Mouse (Mus musculus): Measurements from ENCODE around the gene Macrod2. TPM values are rescaled to one million over a fixed set of nuclear protein-coding genes. Genes with fewer than 3 reads are reported as not detected.

Macrod2 gene
- total and polyA plus RNA-seq, 2 experiments from 2014 or later = 5.5 to 17.4 TPM

DNA sequence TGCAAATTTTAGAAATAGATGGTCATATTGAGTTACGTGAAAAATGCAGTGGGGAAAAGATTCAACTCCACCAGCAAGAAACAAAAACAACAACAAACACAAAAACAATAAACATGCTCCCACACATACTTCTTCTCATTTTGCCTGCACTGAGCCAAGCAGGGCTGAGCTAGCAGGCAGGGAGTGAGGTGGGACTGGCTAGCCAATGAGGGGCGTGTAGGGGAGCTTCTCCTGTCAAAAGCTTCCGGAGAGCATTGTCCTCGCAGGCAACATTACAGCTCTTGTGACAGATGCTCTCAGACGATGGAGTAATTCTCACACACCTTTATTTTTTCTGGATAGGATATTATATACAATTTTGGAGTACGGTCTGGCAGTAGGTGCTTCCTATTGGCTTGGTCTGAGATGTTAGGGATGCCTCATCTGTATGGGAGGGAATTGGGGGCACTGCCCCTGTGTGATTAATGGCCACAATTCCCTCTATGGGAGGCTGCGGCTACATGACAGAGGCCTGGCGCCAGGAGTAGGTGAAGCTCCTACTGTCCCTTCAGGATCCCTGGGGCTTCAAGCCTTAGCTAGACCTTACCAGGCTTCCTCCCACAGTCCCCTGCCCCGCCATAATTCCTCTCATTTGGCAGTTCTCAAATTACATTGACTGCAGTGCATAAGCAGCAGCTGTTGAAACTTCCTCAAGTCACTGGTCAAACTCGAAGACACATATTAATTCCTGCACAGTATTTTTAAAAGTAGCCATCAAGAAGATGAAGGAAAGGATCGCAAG lies 1491.8 kb downstream of the Macrod2 start:
- 62% methylated on average over 11 of the region's 11 CpGs for WGBS
- TF ChIP-seq CTCF (IDR thresholded peaks at IDR 0.05; ENCODE audit: low read depth) = no peak
- no peak for TF ChIP-seq EP300 (IDR thresholded peaks at IDR 0.05; ENCODE audit: low read depth)
- no peaks in the 10 kb centered on the region for H3K9me3 ChIP-seq (replicated peaks; ENCODE audit: control insufficient read depth, low read length)
- DNase-seq (ENCODE audit: low spot score) = no peak
- no peak overlapping the region for H3K4me3 ChIP-seq (ENCODE audit: low read depth, low read length)
- ATAC-seq (ENCODE audit: insufficient read depth, low read depth) = no peak
- H3K4me2 ChIP-seq (ENCODE audit: low read depth, low read length) = no peak overlapping the region
- H3K4me1 ChIP-seq (ENCODE audit: control insufficient read depth, insufficient read depth) = no peaks in the 10 kb centered on the region
- H3K9ac ChIP-seq (replicated peaks; ENCODE audit: low read depth, low read length) = no peak overlapping the region
- no peaks in the 10 kb centered on the region for H3K36me3 ChIP-seq (replicated peaks; ENCODE audit: control insufficient read depth, insufficient read depth, low read length)
- no peaks in the 10 kb centered on the region for H3K27me3 ChIP-seq (ENCODE audit: control insufficient read depth, insufficient read depth, low read length)
- no peak overlapping the region for H3K27ac ChIP-seq (ENCODE audit: low read depth)

DNA sequence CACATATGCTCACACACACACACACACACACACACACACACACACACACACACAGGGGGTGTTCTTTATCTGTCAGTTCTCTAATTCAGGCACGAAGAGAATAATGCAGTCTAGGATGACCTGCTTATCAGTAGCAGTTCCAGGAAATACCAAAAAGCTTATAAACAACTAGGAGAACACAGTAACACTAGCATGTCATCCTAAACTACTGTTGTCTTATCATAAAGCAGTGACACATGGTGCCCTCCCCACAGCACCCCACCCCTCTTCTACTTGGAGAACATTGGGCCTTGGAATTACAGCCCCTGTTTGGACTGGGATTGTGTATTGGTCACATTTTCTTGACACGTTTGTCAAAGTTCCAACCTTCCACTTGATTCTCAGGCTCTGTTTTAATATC lies 1494.4 kb downstream of the Macrod2 start:
- DNase-seq (ENCODE audit: low spot score) (no peak), ATAC-seq (ENCODE audit: insufficient read depth, low read depth) (no peak)
- 37% methylated on average over 2 of the region's 2 CpGs for WGBS
- no peaks in the 10 kb centered on the region for H3K4me1 ChIP-seq (ENCODE audit: control insufficient read depth, insufficient read depth)
- no peak overlapping the region for H3K27ac ChIP-seq (ENCODE audit: low read depth)
- H3K9ac ChIP-seq (replicated peaks; ENCODE audit: low read depth, low read length) = no peak overlapping the region
- no peaks in the 10 kb centered on the region for H3K27me3 ChIP-seq (ENCODE audit: control insufficient read depth, insufficient read depth, low read length)
- TF ChIP-seq CTCF (IDR thresholded peaks at IDR 0.05; ENCODE audit: low read depth) = no peak
- TF ChIP-seq EP300 (IDR thresholded peaks at IDR 0.05; ENCODE audit: low read depth) = no peak
- H3K4me3 ChIP-seq (ENCODE audit: low read depth, low read length) = no peak overlapping the region
- H3K4me2 ChIP-seq (ENCODE audit: low read depth, low read length) = no peak overlapping the region
- no peaks in the 10 kb centered on the region for H3K9me3 ChIP-seq (replicated peaks; ENCODE audit: control insufficient read depth, low read length)
- H3K36me3 ChIP-seq (replicated peaks; ENCODE audit: control insufficient read depth, insufficient read depth, low read length) = no peaks in the 10 kb centered on the region

DNA sequence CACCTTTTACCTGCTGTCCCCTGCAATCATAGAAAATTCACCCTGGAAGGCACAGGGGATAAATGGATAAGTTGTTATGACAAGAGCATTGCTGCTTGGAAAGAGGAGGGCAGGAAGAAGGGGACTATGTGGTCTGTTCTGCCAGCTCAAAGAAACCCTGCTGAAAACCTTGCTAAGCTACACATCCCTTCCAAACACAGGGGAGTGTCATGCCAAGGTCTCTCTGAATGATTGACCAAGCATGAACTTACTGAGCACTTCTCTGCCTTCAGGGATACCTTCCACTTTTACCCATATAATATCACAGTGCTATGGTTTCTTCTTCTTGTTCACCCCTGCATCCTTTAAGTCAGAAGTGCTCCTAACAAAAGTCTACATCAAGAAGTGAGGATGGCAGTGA lies 1502.8 kb downstream of the Macrod2 start:
- TF ChIP-seq EP300 (IDR thresholded peaks at IDR 0.05; ENCODE audit: low read depth) (no peak), CTCF (IDR thresholded peaks at IDR 0.05; ENCODE audit: low read depth) (no peak)
- H3K27me3 ChIP-seq (ENCODE audit: control insufficient read depth, insufficient read depth, low read length) = no peaks in the 10 kb centered on the region
- no peak overlapping the region for H3K9ac ChIP-seq (replicated peaks; ENCODE audit: low read depth, low read length)

GRCm38 (mm10) chr2:141911831-141912447 lies 1516.8 kb downstream of the Macrod2 start:
- Histone ChIP-seq H3K9me3 (replicated peaks; ENCODE audit: control insufficient read depth, low read length) (no peaks in the 10 kb centered on the region), H3K27me3 (ENCODE audit: control insufficient read depth, insufficient read depth, low read length) (no peaks in the 10 kb centered on the region), H3K4me2 (ENCODE audit: low read depth, low read length) (no peak overlapping the region), H3K9ac (replicated peaks; ENCODE audit: low read depth, low read length) (no peak overlapping the region), H3K27ac (ENCODE audit: low read depth) (no peak overlapping the region), H3K36me3 (replicated peaks; ENCODE audit: control insufficient read depth, insufficient read depth, low read length) (no peaks in the 10 kb centered on the region), H3K4me1 (ENCODE audit: control insufficient read depth, insufficient read depth) (no peaks in the 10 kb centered on the region), H3K4me3 (ENCODE audit: low read depth, low read length) (no peak overlapping the region)
- TF ChIP-seq CTCF (IDR thresholded peaks at IDR 0.05; ENCODE audit: low read depth) (no peak), EP300 (IDR thresholded peaks at IDR 0.05; ENCODE audit: low read depth) (no peak)
- WGBS = 80% methylated on average over 6 of the region's 6 CpGs
- no peak for ATAC-seq (ENCODE audit: insufficient read depth, low read depth)
- DNase-seq (ENCODE audit: low spot score) = no peak

More for the DNA sequence above, 1502.8 kb downstream of the Macrod2 start:
- Histone ChIP-seq H3K4me2 (ENCODE audit: low read depth, low read length) (no peak overlapping the region), H3K9me3 (replicated peaks; ENCODE audit: control insufficient read depth, low read length) (no peaks in the 10 kb centered on the region), H3K27ac (ENCODE audit: low read depth) (no peak overlapping the region), H3K36me3 (replicated peaks; ENCODE audit: control insufficient read depth, insufficient read depth, low read length) (no peaks in the 10 kb centered on the region), H3K4me1 (ENCODE audit: control insufficient read depth, insufficient read depth) (no peaks in the 10 kb centered on the region), H3K4me3 (ENCODE audit: low read depth, low read length) (no peak overlapping the region)
- DNase-seq (ENCODE audit: low spot score) (no peak), ATAC-seq (ENCODE audit: insufficient read depth, low read depth) (no peak)

DNA sequence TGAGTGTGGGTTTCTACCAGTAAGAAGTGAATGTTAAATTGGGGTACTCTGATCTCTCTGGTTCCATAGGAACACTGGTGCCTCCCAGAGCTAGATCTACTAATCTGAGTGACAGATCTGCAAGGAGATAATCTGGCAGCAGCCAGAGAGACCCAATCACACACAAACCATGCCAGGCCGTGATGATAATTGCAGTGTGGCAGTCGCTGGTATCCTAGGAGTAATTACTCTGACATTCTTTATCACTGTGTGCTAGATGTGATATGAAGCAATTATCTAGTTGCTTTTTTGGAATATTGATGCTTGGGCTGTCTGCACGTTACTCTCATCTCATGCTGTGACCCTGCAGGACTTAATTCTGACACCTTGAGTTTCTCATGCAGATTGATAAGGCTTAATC lies 1518.4 kb downstream of the Macrod2 start:
- H3K4me2 ChIP-seq (ENCODE audit: low read depth, low read length) = no peak overlapping the region
- no peaks in the 10 kb centered on the region for H3K9me3 ChIP-seq (replicated peaks; ENCODE audit: control insufficient read depth, low read length)
- no peak for ATAC-seq (ENCODE audit: insufficient read depth, low read depth)
- no peak overlapping the region for H3K9ac ChIP-seq (replicated peaks; ENCODE audit: low read depth, low read length)
- TF ChIP-seq CTCF (IDR thresholded peaks at IDR 0.05; ENCODE audit: low read depth) (no peak), EP300 (IDR thresholded peaks at IDR 0.05; ENCODE audit: low read depth) (no peak)
- no peak overlapping the region for H3K4me3 ChIP-seq (ENCODE audit: low read depth, low read length)
- no peaks in the 10 kb centered on the region for H3K27me3 ChIP-seq (ENCODE audit: control insufficient read depth, insufficient read depth, low read length)
- 37% methylated on average over 3 of the region's 3 CpGs for WGBS
- no peak overlapping the region for H3K27ac ChIP-seq (ENCODE audit: low read depth)
- DNase-seq (ENCODE audit: low spot score) = no peak
- H3K36me3 ChIP-seq (replicated peaks; ENCODE audit: control insufficient read depth, insufficient read depth, low read length) = no peaks in the 10 kb centered on the region
- no peaks in the 10 kb centered on the region for H3K4me1 ChIP-seq (ENCODE audit: control insufficient read depth, insufficient read depth)
